Mouse (Mus musculus) lung, postnatal 25 days (tissue): ENCODE results near the gene Aff3.

Experiments
- DNase-seq: peaks from one replicate; pipeline ENCODE4 v3.0.0; 2022; ENCODE audit warnings: low spot score

Gene Aff3

DNA sequence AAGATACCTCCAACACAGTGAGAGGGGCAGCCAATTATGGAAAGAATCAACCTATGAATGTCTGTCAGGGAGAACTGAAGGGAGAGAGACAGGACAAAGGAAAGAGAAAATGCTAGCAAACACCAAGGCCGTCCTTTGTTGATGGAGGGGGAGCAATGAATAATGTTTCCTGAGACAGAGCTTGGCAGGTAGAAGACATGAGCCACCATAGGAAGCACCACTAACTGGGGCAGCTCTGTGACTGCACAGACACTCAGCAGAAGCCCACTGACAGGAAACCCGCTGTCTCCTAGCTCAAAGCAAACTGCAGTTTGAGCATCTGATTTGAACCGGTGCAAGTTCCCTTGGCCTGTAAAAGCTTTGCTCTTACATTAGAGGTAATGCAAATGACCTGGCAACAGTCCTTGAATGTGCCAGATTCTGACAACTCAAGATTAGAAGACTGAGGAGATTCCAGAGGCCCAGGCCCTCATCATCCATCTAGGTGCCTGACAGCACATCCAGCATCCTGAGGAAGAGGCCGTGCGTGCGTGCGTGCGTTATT is 176.0 kb downstream of the Aff3 start:
- no peak for DNase-seq

DNA sequence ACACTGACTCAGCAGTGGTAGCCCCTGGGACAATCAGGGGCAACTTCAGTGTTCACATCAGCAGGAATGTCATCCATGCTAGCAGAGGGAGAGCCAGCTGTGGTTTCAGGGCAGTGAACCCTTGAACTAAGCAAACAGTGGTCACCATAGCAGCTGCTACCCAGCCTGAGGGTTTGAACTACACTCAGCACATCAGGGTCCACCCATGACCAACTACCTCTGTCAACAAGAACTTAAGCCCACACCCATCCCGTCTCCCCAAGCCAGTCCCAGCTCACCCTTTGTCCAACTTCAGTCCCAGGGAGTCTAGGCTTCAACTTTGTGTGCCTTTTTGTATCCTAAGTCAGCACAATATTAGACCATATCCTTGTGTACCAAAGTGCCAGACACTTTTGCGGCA is 176.9 kb downstream of the Aff3 start:
- no peak for DNase-seq

DNA sequence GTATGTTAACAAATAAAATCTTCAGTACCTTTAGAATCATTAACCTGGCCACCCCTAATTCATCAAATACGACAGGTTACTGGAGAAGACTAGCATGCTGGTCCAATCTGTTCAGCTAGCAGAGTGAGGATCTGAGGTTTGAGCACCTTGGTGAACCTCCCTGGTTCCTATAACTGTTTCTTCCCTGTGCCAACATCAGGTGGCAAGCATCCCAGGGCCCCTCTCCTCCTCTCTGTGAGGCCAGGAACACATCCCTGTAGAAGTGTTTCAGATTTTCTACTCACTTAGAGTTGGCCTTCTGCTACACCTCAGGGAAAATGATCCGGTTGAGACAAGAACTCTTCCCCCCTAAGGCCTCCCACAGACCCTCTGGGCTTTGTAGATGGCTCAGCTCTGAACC is 181.6 kb downstream of the Aff3 start:
- DNase-seq: no peak

DNA sequence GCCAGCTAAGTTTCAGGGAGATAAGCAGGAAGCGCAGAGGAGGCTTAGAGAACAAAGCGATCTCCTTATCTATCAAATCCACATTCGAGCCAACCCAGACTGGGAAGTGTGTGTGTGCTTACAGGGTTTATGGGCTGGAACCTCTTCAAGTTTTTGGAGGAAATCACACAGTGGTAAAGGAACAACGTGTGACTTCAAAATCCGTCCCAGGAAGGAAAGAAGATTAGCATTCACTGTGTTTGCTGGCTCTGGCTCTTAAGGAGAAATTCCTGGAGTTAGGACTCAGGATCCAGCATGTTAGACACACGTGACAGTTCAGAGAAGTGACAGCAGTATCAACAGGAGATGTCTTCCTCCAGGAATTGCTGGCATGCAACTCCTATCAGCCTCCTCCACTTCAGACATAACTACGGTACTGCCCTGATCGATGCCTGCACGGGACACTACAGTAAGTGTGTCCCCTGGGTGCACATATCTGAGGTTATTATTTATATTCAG is 186.5 kb downstream of the Aff3 start:
- DNase-seq: peak; percentile 82

DNA sequence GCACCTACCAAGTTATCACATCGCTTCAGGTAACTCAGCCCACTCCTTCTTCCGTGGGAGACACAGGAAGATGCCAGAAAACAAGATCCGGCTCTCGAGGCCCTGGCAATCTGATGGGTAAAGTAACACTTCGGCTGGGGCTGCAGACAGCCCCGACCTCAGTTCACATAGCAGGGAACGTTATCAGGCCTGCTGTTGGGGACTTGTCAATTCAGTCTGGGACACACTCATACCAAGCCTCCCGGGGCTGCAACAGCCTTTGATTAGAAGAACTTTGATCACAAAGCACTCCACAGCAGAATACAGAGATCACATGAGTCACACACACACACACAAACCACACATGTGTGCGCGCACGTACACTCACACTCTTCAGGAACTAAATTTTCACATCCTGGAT is 193.9 kb downstream of the Aff3 start:
- no peak for DNase-seq

DNA sequence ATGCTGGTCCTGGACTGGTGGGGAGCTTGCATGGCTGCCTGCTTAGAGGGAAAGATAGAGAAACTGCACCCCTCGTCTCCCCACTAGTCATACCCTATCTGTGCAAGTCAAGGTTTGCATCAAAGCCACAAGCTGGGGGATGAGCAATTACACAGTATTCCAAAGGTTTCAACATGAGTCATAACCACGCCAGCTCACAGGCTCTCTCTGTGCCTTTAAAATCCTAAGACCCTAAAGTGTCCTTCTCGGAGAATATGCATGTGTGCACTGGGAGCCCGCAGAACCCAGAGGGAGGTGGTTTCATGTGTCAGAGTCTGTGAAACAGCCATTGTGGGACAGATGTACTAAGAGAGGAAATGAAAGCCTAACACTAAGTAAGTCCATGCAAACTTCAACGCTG is 194.6 kb downstream of the Aff3 start:
- no peak for DNase-seq

DNA sequence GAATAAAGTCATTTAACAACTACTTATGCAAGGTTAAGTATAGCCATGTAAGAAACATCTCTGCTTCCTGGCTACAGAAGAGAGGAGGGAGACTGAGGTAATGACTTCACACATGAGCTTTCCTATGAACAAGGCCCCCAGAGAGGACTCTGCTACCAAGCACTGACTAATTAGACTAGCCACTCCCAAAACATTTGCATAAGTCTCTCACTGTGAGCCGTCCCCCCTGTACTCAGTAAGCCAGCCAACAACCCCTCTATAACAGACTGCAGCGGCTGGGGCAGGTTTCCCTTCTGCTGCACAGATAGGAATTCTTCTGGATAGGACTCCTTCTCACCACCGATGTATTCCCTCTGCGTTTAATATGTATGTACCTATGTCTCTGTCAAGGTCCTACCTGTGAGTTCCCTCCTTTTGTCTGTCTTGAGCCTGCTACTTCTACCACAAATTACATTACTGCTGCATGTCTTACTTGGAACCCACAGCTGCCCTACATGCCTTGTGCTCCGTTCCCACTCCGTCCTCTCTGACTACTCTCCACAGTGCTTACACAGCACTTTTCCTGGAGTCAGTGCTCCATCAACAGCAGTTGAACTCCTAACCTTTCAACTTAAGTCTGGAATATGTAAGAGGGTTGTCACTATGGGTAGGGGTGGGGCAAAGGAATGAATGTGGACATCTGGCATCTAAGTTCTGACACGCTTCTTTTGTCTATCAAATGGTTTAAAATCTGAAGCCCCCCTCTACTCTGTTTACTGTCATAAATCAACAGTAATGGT is 197.3 kb downstream of the Aff3 start:
- no peak for DNase-seq

DNA sequence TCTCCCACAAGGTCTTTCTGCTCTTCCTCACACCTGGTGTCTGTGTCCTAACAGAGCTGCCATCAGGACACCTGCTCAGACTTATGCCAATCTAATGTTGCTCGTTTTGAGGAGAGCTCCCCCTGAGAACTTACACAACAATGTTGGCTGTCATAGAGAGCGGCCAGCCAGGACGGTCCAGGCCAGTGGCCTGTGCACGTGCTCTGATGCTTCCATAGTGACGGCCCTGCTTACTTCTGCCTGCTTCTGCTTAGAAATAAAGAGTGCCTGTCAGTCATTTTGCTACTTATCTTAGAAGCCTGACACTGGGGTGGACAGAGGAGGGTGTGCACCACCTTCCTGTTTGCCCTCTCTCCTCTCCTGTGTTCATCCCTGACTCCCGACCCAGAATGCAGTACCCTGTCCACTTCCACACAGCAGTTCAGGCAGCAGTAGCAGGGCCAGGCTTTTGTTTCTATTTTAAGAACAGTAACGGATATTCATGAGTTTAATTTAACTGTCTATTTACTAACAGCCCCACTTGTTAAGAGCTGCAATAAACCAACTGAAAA is 208.0 kb downstream of the Aff3 start:
- no peak for DNase-seq

DNA sequence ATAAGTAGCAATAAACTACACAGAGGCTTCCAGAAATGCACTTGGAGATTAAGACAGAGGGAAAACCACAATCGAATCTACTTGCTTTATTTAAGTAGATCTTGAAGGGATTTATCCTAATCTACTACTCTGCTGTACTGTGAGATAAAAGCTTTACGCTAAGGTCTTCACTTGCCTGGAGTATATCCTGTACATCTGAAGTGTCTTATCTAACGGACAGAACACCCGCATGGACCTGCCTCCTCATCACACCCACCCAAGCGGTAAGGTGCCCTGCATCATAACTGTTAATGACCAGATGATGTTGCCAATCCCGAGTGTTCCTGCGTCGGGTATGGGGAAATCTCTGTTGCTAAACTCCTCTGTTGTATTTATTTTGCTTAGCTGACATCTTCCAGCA is 209.8 kb downstream of the Aff3 start:
- no peak for DNase-seq

DNA sequence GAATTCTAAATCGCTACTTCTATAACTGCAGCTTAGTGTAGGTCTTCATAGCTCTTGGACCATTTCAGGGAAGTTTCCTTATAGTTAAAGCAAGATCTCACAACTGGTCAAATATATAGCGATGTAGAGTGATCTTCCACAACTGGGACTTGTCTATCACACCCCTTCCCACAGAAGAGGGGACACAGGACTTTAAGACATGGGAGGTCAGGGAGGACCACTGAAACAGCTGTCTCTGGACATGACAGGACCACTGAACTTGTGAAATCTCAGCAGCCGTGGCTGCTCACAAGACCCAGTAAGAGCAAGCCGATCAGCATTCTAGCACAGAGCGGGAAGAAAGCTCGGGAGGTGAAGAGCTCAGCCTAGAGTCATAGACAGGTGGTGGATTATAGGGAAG is 213.4 kb downstream of the Aff3 start:
- no peak for DNase-seq

DNA sequence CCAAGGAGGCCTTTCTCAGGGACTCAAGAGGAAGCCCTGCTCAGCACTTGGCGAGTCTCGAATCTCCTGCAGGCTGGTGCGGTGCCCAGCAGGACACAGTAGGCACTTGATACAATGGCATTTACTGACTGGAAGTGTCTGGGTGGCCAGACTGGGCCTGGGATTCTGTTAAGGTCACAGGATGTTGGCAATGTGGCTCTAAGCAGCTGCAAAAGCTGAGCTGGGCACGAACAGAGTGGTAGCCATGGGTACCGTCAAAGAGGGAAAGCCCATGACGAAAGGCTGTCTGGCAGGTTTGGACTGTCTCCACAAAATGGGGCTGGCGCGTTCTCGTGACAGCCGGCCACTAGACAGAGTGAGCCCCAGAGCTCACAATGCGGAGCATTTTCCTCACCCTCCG is 214.1 kb downstream of the Aff3 start:
- DNase-seq: no peak

DNA sequence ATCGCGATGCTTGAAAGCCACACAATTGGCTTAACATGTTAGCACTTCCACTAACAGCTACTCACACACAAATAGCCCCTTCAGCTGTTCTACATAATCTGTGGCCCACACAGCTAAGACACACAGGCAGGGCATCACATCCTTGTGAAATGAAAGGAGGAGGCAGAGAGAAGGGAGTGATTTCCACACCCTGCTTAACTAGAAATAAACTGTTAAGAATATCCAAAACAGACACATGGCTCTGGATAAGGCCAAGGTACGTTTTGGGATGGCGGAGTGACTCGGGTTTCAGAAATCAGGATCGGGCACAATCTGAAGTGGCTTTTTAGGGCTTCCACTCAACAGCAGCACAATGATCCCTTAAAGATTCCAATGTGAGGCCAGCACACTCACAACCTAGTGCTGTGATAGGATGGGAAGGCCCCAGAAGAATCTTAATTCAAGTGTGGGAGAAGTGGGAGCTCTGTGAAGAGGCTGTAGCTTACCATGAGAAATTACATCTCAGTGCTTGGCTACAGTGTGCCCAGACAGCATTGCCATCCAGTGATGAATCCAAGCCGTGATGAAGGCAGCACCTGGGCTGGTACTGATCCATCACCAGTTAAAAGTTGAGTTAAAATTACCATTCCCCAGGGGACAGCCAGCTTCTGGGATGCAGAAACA is 214.8 kb downstream of the Aff3 start:
- no peak for DNase-seq

DNA sequence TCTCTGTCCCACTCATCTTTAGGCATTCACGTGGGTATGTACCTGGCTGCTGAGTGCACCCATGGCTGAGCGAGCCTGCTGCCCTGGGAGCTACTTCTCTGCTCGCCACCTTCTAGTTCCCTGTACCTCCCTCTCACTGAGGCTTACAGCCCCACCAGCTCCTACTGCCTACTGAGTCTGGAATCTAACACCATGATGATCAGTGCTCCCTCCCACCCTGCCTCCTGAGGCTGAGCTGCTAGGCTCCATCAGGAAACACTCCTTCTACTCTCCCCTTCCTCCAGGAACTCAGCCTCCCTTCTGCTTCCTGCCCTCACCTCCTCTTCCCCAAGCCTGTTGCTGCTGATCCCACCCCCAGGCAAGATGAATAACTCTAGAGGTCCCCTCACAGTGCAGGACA is 215.9 kb downstream of the Aff3 start:
- no peak for DNase-seq

DNA sequence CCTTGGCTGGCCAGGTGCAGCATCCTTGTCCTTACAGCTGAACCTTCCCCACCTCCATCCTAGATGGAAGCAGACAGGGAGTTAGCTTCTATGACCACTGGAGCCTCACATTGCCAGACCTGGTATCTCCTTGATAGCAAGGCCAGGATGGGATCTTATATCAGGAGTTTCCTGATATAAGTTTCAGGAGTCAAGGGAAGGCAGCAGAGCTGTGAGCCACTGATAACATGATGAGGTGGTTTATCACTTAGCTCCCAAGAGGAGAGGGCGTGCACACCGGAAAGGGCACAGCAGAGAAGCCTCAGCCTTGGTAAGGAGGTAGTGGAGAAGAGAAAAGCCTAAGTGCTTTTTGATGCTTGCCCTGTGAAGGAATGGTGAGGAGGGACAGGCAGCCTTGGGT is 217.2 kb downstream of the Aff3 start:
- no peak for DNase-seq

DNA sequence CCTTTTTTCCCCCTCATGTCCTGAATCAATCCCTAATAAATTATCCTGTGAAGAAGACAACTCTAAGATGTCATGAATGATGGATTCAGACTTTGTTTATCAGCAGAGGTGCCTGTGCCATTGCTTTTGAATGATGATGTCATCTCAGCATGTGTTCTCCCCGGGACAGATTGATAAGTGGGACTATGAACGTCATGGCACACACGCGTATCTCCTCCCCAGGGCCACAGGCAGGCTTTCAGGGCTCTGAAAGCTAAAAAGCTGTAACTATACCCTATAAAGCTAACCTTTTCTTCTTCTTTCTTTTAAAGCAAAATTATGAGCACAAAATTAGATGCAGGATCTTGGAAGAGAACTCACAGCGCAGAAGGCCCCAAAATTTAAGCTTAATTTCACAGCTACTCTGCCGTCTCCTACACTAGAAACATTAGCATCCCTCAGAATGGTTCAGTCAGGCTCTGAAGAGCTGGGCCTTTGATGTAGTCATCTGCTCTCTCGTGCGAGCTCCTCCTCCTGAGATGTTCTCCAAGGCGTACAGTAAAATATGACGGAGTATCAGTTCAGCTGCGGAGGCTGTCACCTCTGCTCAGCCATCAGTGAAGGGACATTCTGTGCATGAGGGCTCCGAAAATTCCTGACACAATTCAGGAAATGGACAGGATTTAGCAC is 218.5 kb downstream of the Aff3 start:
- DNase-seq: no peak

DNA sequence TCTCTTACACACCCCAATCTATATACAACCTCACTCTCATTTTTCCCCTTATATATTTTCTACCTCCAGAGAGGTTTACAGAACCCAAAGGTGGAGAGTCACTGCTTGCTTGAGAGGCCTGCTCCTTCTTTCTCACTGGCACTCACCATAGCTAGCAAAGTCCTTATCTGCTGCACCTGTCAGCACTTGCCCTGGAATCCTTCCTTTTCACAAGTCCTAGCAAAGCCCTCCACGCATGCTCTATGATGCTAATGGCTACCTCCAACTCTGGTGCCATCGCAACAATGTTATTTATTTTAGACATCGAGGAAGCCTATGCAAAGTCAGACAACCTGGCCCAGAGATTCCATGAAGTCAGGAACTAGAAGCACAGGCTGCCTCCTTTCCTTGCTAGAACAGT is 221.9 kb downstream of the Aff3 start:
- DNase-seq: no peak

DNA sequence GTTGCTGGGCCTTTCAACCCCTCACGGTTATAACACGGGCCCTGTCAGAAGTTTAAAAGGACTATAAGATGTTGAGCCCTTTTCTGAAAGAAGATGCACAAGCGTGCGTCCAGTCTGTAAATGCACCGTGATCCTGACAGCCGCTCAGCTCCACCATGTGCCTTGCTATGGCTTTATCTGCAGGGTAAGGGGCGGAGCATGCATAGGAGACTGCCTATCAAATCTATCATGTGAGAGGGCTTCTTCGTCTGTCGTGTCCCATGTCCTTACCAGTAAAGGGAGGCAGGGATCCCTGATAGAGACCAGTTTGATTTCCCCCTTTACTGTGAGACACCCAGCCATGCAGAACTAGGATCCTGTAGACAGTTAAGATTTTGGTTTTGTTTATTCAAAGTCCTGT is 222.3 kb downstream of the Aff3 start:
- no peak for DNase-seq

DNA sequence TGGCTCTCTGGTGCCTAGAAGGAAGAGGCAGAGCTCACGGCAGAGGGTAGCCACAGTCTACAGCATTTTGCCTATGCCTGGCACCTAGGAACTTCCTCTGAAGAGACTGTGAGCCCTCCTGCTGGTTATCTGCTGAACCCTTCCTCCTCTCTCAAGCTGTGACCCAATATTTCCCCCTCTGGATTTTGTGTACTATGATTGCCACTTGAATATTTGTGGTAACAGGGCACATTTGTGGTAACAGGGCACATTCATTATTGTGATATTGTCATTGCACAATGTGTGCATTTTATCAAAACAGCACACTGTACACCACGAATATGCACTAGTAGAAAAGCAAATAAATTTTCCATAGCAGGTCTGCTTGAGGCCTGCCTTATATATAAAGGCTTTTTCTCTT is 223.0 kb downstream of the Aff3 start:
- no peak for DNase-seq

DNA sequence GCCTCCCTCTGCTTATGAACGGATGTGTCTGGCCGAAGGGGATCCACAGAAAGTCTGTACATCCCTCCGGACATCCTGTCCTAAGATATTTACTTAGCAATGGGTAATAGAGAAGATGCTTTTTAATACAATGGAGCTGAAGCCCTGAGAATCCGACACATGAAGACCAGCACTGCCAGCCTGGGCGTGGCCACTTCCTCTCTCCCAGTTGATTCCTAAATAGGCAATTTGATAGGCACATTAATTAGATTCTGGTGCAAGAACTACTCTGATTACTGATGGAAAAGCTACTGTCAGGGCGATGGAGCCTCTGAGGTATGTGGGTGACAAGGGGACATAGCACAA is 224.3 kb downstream of the Aff3 start:
- DNase-seq: peak; percentile 29

DNA sequence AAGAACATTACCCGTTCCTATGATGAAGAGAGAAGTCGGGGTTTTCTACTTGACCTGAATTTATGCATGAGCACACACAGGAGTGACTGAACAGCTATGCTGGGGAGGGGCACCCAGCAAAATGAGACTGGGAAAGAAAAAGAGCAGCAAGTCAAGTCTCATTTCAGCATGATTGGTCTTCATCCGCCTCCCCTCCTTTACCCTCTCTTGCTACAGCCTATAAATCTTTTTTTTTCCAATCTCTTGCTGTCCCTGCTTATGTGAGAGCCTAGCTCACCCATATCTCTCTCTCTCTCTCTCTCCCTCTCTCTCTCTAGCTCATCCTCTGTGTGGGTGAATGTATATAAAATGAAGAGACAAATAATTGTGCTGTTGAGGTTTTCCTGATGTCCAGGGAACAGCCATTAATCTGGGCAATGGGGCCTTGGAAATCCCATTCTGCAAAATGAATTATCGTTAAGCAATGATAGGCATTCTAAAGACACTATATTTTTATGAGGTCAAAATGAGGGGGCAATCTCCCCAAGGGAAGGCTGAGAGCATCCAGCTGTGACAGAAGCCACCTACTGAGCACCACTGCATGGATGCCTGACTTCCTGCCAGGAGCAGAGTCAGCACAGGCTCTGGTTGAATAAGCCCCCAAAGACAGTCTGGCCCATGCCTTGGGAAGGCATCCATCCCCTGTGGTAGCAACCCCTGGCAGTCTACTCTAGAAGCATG is 224.8 kb downstream of the Aff3 start:
- DNase-seq: no peak

DNA sequence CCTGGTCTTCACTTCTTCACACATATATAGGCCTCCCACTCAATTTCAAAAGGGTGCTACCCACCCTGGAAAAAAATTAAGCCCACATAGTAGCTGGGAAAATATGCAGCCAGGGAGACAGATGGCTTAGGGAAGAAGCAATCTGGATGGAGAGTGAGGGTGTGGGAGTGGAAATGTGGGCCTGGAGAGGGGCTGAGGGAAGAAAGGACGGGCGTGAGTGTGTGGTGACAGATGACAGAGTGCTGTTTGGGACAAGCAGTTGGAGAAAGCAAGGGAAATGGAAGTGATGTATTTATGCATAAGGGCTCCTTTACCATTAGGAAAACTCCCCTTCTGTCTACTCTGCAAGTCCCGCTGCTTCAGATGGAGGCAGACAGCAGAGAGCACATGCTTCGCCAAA is 226.3 kb downstream of the Aff3 start:
- no peak for DNase-seq

DNA sequence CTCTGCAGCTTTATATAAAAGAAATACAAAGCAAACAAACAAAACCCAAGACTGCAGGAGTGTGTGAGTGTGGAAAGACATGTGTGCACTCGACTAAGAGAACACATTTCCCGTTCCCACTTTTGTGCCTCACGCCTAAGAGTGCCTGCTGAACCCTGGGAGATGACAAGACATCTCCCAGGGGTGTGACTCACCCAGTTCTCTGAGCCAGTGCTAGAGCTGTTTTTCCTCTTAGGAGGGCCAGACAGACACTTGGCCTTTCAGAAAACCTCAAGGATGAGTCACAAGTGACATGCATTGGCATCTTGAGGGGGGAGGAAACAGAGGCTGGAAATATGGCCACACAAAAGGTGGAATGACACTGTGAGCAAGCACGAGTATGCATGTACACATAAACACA is 227.1 kb downstream of the Aff3 start:
- DNase-seq: no peak
